Mouse (Mus musculus) adrenal gland, postnatal 14 days (tissue): Measurements from ENCODE around the gene Med7. TPM values are rescaled to one million over a fixed set of nuclear protein-coding genes. Genes with fewer than 3 reads are reported as not detected.

Experiments
- DNase-seq: peaks from one replicate; pipeline ENCODE4 v3.0.0; 2021; ENCODE audit warnings: mixed read lengths
- long read RNA-seq, 2 experiments: library from polyadenylated mRNA; stranded (forward); transcript quantifications; one replicate each; pipeline ENCODE4 v2.0.0; 2021
- total RNA-seq: library from RNA; stranded (reverse); gene quantifications from 2 replicates; pipeline ENCODE4 v1.2.3, GENCODE M21; 2021

The Med7 gene
- total RNA-seq: 31.1 and 39.6 TPM in 2 replicates
- long read RNA-seq, experiment 1, transcript Med7-203 (3 exons, 2,547 nt): major isoform, 18 of 35 reads
- long read RNA-seq, experiment 1, transcript Med7-201 (3 exons, 1,193 nt): minor isoform, 8 of 35 reads
- long read RNA-seq, experiment 1, partial matches to known transcripts: 0 of 35 reads
- long read RNA-seq, experiment 1, other reads (novel, unspliced or antisense): 3 of 35 reads
- long read RNA-seq, experiment 2, transcript Med7-201 (3 exons, 1,193 nt): minor isoform, 7 of 31 reads
- long read RNA-seq, experiment 2, transcript Med7-203 (3 exons, 2,547 nt): major isoform, 20 of 31 reads
- long read RNA-seq, experiment 2, partial matches to known transcripts: 0 of 31 reads
- long read RNA-seq, experiment 2, other reads (novel, unspliced or antisense): 0 of 31 reads

- peak; percentile 96 for DNase-seq
These were observed at the start of gene Med7 for GRCm38 (mm10) chr11:46436760-46437458. TSS of gene Med7 (plus strand) at chr11:46436925.

GRCm38 (mm10) chr11:46387061-46387460, 49.7 kb upstream of the Med7 start:
- no peak for DNase-seq

- no peak for DNase-seq
These were observed 48.3 kb upstream of the Med7 start for GRCm38 (mm10) chr11:46388438-46388837.

DNA sequence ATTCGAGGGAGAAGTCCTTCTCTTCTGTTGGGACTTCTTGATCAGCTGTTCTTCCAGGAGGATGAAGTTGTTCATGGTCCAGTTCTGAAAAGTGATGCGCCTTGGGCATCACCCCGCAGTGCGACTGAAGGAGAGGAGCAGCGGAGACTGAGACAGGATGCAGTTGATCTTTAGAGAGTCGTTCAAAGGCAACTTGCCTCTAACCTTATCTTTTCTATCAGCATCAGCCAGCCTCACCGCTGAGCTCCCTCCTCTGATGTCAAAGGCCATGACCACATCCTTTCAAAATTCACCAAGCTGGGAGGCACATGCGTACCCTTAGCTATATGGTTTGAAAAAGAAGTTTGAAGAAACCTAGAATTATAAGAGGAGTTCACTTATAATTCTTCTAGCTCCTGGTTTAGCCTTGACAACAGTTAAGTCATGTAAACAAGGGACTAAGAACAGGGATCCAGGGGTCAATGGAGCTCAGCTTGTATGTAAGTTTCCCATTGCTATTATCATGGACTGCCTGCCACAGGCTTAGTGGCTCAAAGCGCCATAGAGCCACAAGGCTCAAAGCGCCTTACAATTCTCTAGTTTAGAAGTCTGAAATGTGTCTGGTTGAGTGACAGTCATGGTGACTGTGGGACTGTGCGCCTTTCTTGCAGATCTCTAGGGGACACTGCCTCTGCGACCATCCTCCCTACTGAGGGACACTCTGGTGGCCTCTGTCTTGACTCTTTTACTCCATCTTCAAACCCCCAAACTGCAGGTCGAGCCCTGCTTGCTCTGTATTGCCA, 47.2 kb upstream of the Med7 start, which contains the start of gene Itk:
Gene Itk (minus strand): TSS at position 180 of the 782 bp plus-strand sequence.
- no peak for DNase-seq

- DNase-seq: no peak
These were observed 46.1 kb upstream of the Med7 start for GRCm38 (mm10) chr11:46390621-46391020.

- DNase-seq: no peak
These were observed 43.8 kb upstream of the Med7 start for GRCm38 (mm10) chr11:46392890-46393289.

DNA sequence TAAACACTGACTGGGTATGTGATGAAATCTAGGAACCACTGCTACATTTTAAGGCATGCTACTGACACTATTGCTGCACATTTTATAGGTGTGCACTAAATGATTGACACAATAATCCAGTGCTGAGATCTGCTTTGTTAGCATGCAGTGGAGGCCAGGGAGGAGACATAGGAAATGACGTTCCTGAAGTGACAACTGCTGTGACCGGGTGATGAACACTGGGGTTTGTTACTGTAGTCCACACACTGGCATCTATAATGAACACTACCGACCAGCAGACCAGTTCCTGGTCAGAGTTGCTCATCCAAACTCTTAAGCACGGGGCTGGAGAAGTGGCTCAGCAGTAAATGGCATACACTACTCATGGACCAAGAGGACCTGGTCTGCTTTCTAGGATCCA, 43.3 kb upstream of the Med7 start:
- no peak for DNase-seq

DNA sequence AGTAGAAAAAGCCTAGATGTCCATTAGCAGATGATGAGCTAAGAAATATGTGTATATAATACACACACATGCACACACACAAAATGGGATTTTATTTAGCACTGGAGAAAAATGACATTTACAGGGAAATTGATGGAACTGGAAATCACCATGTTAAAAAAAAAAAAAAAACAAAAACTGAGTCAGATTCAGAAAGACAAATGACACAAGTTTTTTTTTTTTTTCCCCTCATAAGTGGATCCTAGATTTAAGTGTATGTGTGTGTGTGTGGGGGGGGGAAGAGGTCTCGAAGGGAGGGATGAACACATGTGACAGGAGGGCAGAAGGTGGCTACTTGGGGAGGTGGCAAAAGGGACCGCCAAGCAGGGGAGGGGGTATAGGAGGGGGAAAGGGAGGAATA, 41.6 kb upstream of the Med7 start:
- no peak for DNase-seq

- no peak for DNase-seq
These were observed 41.0 kb upstream of the Med7 start for GRCm38 (mm10) chr11:46395698-46396097.

GRCm38 (mm10) chr11:46396167-46396859, 40.4 kb upstream of the Med7 start, which contains the start of gene Fam71b:
TSS of gene Fam71b (plus strand) at chr11:46396559.
- DNase-seq: no peak

DNA sequence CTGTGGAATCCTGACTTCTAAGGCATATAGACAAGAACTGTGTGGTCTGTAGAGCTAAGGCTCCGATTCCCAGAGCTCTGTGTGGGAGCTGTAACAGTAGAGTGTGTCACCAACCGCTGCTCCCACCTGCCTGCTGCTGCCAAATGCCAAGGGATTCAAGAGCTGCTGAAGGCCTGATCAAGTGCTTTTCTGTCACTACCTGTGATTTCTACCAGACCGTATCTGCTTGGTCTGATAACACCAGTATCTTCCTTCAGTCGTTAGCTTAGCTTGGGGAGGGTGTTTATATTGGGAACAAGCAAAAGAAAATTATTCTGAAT, 39.9 kb upstream of the Med7 start:
- no peak for DNase-seq

DNA sequence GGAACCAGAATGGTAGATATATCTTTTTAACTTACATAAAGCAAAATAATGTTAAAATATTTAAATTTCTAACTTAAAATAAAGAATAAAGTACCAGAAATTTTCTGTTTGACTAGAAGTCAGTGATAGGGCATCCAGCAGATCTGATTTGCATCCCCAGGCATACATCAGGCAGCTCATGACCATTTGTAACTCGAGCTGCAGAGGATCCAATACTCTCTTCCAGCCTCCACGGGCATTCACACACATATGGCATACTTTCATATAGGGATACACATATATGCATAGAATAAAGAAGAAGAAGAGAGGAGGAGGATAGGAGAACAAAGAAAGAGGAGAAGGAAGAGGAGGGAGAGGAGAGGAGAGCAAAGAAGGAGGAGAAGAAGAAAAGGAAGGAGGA, 38.8 kb upstream of the Med7 start:
- DNase-seq: no peak

DNA sequence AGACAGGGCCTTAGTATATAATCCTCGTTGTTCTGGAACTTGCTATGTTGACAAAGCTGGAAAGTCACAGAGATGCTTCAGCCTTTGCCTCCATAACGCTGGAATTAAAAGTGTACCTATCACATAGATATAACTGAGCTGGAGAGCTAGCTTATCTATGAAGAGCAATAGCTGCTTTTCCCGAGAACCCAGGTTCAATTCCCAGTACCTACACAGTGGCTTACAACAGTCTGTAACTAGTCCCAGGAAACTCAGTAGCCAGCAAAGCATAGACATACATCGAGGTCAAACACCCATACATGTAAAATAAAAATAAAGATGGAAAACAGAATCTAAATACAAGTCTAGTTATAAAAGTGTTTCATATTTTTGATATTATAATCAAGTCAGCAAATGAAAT, 38.3 kb upstream of the Med7 start:
- DNase-seq: no peak

GRCm38 (mm10) chr11:46398933-46399383, 37.8 kb upstream of the Med7 start:
- DNase-seq: peak; percentile 12

DNA sequence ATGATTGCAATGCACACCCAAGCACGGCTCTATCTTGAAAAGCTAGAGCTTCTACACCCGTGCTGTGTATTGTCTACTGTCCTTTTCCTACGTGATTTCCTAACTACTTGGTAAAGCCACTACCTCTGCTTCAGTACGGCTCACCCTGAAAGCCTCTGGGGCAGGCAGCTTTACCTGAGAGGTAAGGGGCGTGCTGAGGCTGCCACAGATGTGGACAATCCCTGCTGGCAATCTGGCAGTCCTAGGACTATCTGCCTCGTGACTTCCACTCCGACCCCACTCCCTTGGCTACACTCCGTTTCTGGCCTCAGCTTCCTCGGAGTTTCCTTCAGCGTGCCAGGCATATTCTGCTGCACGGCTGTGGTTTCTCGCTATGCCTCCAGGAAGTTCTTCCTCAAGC, 35.2 kb upstream of the Med7 start:
- no peak for DNase-seq

- no peak for DNase-seq
These were observed 31.7 kb upstream of the Med7 start for GRCm38 (mm10) chr11:46404986-46405385.

DNA sequence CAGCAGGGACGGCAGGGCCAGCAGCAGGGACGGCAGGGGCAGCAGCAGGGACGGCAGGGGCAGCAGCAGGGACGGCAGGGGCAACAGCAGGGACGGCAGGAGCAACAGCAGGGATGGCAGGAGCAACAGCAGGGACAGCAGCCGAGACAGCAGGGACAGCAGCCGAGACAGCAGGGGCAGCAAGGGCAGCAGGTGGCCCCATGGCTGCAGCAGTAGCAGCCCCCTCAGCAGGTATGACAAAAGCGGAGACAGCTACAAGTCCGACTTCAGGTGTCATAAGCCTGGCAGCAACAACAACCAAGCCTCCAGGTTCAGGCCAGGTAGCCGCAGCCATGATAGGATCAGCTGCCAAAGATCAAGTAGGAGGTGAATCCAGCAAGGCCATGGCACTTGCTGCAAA, 30.0 kb upstream of the Med7 start:
- DNase-seq: no peak

DNA sequence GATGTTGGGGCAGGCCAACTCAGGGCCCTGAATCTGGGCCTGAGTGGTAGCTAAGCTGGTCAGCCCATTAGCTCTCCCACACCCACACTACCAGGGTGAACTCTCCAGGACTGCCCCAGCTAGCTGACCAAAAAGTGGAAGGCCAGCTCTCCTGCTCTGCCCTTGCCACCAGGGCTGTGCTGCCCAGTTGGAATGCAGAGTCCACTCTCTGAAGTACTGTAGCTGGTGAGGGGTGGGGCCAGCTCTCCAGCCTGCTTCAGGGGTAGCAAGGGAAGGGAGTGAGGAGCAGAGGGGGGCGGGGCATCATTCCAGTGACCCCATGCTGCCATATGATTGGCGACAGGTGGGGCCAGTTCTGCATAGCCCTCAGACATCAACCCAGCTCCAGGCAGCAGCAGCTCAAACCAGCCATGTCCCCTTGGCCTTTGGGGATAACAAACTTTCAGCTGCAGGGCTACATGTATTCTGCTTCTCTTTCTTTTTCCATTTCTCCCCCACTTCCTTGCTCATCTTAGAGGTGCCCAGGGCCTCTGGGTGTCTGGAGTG, 26.6 kb upstream of the Med7 start:
- DNase-seq: no peak

GRCm38 (mm10) chr11:46418438-46418837, 18.3 kb upstream of the Med7 start:
- no peak for DNase-seq

- DNase-seq: no peak
These were observed 17.9 kb upstream of the Med7 start for GRCm38 (mm10) chr11:46418860-46419259.

DNA sequence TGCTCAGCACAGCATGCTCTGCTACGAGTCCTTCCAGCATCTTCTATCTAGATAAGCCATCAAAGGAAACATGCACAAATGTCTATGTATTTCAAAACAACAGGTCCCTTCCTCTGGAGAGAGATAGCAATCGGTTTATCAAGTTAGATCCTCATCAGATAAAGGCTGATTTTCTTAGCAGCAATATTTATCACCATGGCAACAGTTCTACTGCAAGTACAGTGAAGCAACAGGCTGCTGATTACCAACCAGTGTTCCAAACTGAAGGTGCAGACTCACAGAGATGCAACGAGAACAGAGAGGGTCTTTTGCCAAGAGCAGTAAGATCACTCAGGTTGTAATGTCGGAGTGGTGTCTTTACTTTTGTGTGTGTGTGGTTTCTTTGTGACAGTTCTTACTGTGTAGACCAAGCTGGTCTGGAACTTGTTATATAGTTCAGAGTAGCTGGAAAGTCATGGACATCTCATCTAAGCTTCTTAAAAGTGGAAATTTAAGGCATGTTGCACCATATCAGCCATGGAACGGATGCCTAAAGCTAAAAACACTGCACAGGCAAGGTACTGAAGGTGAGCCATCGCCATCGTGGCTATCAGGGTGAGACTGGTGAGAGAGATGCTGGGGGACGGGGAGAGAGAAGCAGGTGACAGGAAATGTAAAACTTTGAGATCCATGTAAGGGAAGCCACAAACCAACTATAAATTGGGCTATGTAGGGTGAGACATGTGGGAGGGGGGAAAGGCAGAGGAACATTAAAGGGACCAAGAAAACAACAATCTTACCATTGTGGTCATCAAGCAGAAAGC, 15.4 kb upstream of the Med7 start:
- DNase-seq: no peak
